Mouse (Mus musculus) spleen, adult 12 weeks (tissue): ENCODE results near the gene 3110040M04Rik.
"Not testable (repeated sequence)": the region's sequence is repeated elsewhere in the genome, so short reads cannot be mapped to it uniquely, and the experiment has no call there.

Source experiments
- DNase-seq: peaks from one replicate; pipeline ENCODE4 v3.0.0; 2022; ENCODE audit warnings: low spot score

3110040M04Rik gene

GRCm38 (mm10) chr1:151192739-151193138, 11.2 kb upstream of the 3110040M04Rik start:
- not testable (repeated sequence) for DNase-seq

GRCm38 (mm10) chr1:151195986-151196385, 7.9 kb upstream of the 3110040M04Rik start:
- DNase-seq, result not testable (repeated sequence)

- not testable (repeated sequence) for DNase-seq
Measured at GRCm38 (mm10) chr1:151196690-151197089, 7.2 kb upstream of the 3110040M04Rik start.

GRCm38 (mm10) chr1:151198120-151198519, 5.8 kb upstream of the 3110040M04Rik start, which contains the start of gene Gm47995:
Gene Gm47995 (plus strand): TSS chr1:151198448.
- DNase-seq, result not testable (repeated sequence)

GRCm38 (mm10) chr1:151200620-151201019, 3.3 kb upstream of the 3110040M04Rik start:
- not testable (repeated sequence) for DNase-seq

GRCm38 (mm10) chr1:151202771-151203170, 1.1 kb upstream of the 3110040M04Rik start:
- DNase-seq, result not testable (repeated sequence)

GRCm38 (mm10) chr1:151208493-151208892, 4.6 kb downstream of the 3110040M04Rik start:
- not testable (repeated sequence) for DNase-seq

GRCm38 (mm10) chr1:151208944-151209343, 5.0 kb downstream of the 3110040M04Rik start:
- not testable (repeated sequence) for DNase-seq

GRCm38 (mm10) chr1:151209824-151210355, 6.0 kb downstream of the 3110040M04Rik start, which contains the start of gene Gm47996:
Gene Gm47996 (plus strand): TSS chr1:151210131.
- DNase-seq, result peak; percentile 41

- not testable (repeated sequence) for DNase-seq
Measured at GRCm38 (mm10) chr1:151211666-151212065, 7.7 kb downstream of the 3110040M04Rik start.

GRCm38 (mm10) chr1:151214862-151215261, 10.9 kb downstream of the 3110040M04Rik start:
- no peak for DNase-seq

GRCm38 (mm10) chr1:151215985-151216384, 12.1 kb downstream of the 3110040M04Rik start:
- DNase-seq, result no peak

GRCm38 (mm10) chr1:151216417-151216816, 12.5 kb downstream of the 3110040M04Rik start:
- DNase-seq, result no peak

GRCm38 (mm10) chr1:151219045-151219444, 15.1 kb downstream of the 3110040M04Rik start:
- no peak for DNase-seq

- DNase-seq, result no peak
Measured at GRCm38 (mm10) chr1:151220098-151220497, 16.2 kb downstream of the 3110040M04Rik start.

GRCm38 (mm10) chr1:151222561-151223267, 18.8 kb downstream of the 3110040M04Rik start:
- DNase-seq, result no peak

- no peak for DNase-seq
Measured at GRCm38 (mm10) chr1:151223377-151223776, 19.5 kb downstream of the 3110040M04Rik start.

- DNase-seq, result no peak
Measured at GRCm38 (mm10) chr1:151224536-151224935, 20.6 kb downstream of the 3110040M04Rik start.

- DNase-seq, result no peak
Measured at GRCm38 (mm10) chr1:151227506-151227905, 23.6 kb downstream of the 3110040M04Rik start.

GRCm38 (mm10) chr1:151228320-151228989, 24.5 kb downstream of the 3110040M04Rik start:
- DNase-seq, result no peak

GRCm38 (mm10) chr1:151232346-151232745, 28.4 kb downstream of the 3110040M04Rik start:
- no peak for DNase-seq

GRCm38 (mm10) chr1:151233756-151234155, 29.8 kb downstream of the 3110040M04Rik start:
- no peak for DNase-seq

- no peak for DNase-seq
Measured at GRCm38 (mm10) chr1:151235574-151235973, 31.7 kb downstream of the 3110040M04Rik start.
